Mouse (Mus musculus): ENCODE results near the gene Igsf9b. TPM values are rescaled to one million over a fixed set of nuclear protein-coding genes. Genes with fewer than 3 reads are reported as not detected.

Igsf9b gene
- polyA plus RNA-seq, 1 experiment from 2014 or later, result 3.3 TPM

- H3K36me3 ChIP-seq, result 0 out of 2 replicates have a peak, but pooled peaks cover 5% of the 10 kb centered on the region
- 76% methylated on average over 4 of the region's 4 CpGs for WGBS
- H3K4me1 ChIP-seq (replicated peaks), result no peaks in the 10 kb centered on the region
- H3K9me3 ChIP-seq (replicated peaks), result no peaks in the 10 kb centered on the region
- no peak for ATAC-seq (ENCODE audit: insufficient number of reproducible peaks, low FRiP score)
- H3K27ac ChIP-seq (ENCODE audit: poor library complexity, severe bottlenecking), result no peak overlapping the region
- no peak overlapping the region for H3K4me2 ChIP-seq
- H3K4me3 ChIP-seq, result no peak overlapping the region
- H3K27me3 ChIP-seq (replicated peaks), result no peaks in the 10 kb centered on the region
- no peak overlapping the region for H3K9ac ChIP-seq
Measured at GRCm38 (mm10) chr9:27336962-27337636, 38.1 kb downstream of the Igsf9b start.

- Histone ChIP-seq H3K27ac (ENCODE audit: poor library complexity, severe bottlenecking) (no peak overlapping the region), H3K9me3 (replicated peaks) (no peaks in the 10 kb centered on the region), H3K4me1 (replicated peaks) (no peaks in the 10 kb centered on the region), H3K9ac (no peak overlapping the region), H3K4me2 (no peak overlapping the region), H3K27me3 (replicated peaks) (no peaks in the 10 kb centered on the region), H3K36me3 (no peaks in the 10 kb centered on the region), H3K4me3 (no peak overlapping the region)
- 83% methylated on average over 1 of the region's 1 CpGs for WGBS
- no peak for ATAC-seq (ENCODE audit: insufficient number of reproducible peaks, low FRiP score)
Measured at GRCm38 (mm10) chr9:27339168-27339567, 40.2 kb downstream of the Igsf9b start.

GRCm38 (mm10) chr9:27346541-27347269, 47.7 kb downstream of the Igsf9b start:
- no peaks in the 10 kb centered on the region for H3K27me3 ChIP-seq (replicated peaks)
- no peaks in the 10 kb centered on the region for H3K36me3 ChIP-seq
- H3K9me3 ChIP-seq (replicated peaks), result no peaks in the 10 kb centered on the region
- no peaks in the 10 kb centered on the region for H3K4me1 ChIP-seq (replicated peaks)
- no peak for ATAC-seq (ENCODE audit: insufficient number of reproducible peaks, low FRiP score)
- H3K27ac ChIP-seq (ENCODE audit: poor library complexity, severe bottlenecking), result no peak overlapping the region
- H3K4me3 ChIP-seq, result no peak overlapping the region
- H3K4me2 ChIP-seq, result no peak overlapping the region
- 77% methylated on average over 11 of the region's 11 CpGs for WGBS
- H3K9ac ChIP-seq, result no peak overlapping the region

- H3K9ac ChIP-seq, result no peak overlapping the region
- H3K27me3 ChIP-seq (replicated peaks), result no peaks in the 10 kb centered on the region
- H3K4me2 ChIP-seq, result no peak overlapping the region
- no peak overlapping the region for H3K27ac ChIP-seq (ENCODE audit: poor library complexity, severe bottlenecking)
- H3K4me1 ChIP-seq (replicated peaks), result no peaks in the 10 kb centered on the region
- WGBS, result 70% methylated on average over 7 of the region's 7 CpGs
- H3K4me3 ChIP-seq, result no peak overlapping the region
- ATAC-seq (ENCODE audit: insufficient number of reproducible peaks, low FRiP score), result no peak
- no peaks in the 10 kb centered on the region for H3K36me3 ChIP-seq
- no peaks in the 10 kb centered on the region for H3K9me3 ChIP-seq (replicated peaks)
Measured at GRCm38 (mm10) chr9:27353082-27353481, 54.1 kb downstream of the Igsf9b start.

GRCm38 (mm10) chr9:27357893-27358292, 58.9 kb downstream of the Igsf9b start:
- H3K4me1 ChIP-seq (replicated peaks), result no peaks in the 10 kb centered on the region
- WGBS, result 80% methylated on average over 6 of the region's 6 CpGs
- no peaks in the 10 kb centered on the region for H3K9me3 ChIP-seq (replicated peaks)
- no peak overlapping the region for H3K27ac ChIP-seq (ENCODE audit: poor library complexity, severe bottlenecking)
- no peak overlapping the region for H3K4me2 ChIP-seq
- H3K9ac ChIP-seq, result no peak overlapping the region
- no peaks in the 10 kb centered on the region for H3K27me3 ChIP-seq (replicated peaks)
- no peak overlapping the region for H3K4me3 ChIP-seq
- ATAC-seq (ENCODE audit: insufficient number of reproducible peaks, low FRiP score), result no peak
- no peaks in the 10 kb centered on the region for H3K36me3 ChIP-seq

- H3K36me3 ChIP-seq, result no peaks in the 10 kb centered on the region
- ATAC-seq (ENCODE audit: insufficient number of reproducible peaks, low FRiP score), result no peak
- 38% methylated on average over 2 of the region's 2 CpGs for WGBS
Measured at GRCm38 (mm10) chr9:27367231-27367630, 68.2 kb downstream of the Igsf9b start.

GRCm38 (mm10) chr9:27369108-27369507, 70.1 kb downstream of the Igsf9b start:
- Histone ChIP-seq H3K9ac (no peak overlapping the region), H3K27ac (ENCODE audit: poor library complexity, severe bottlenecking) (no peak overlapping the region), H3K27me3 (replicated peaks) (no peaks in the 10 kb centered on the region), H3K4me1 (replicated peaks) (no peaks in the 10 kb centered on the region), H3K4me2 (no peak overlapping the region), H3K9me3 (replicated peaks) (no peaks in the 10 kb centered on the region), H3K4me3 (no peak overlapping the region), H3K36me3 (no peaks in the 10 kb centered on the region)
- no peak for ATAC-seq (ENCODE audit: insufficient number of reproducible peaks, low FRiP score)
- WGBS, result 85% methylated on average over 2 of the region's 2 CpGs

More at GRCm38 (mm10) chr9:27367231-27367630, 68.2 kb downstream of the Igsf9b start:
- no peaks in the 10 kb centered on the region for H3K27me3 ChIP-seq (replicated peaks)
- H3K4me1 ChIP-seq (replicated peaks), result no peaks in the 10 kb centered on the region
- no peak overlapping the region for H3K4me3 ChIP-seq
- no peak overlapping the region for H3K9ac ChIP-seq
- H3K9me3 ChIP-seq (replicated peaks), result no peaks in the 10 kb centered on the region
- no peak overlapping the region for H3K4me2 ChIP-seq
- no peak overlapping the region for H3K27ac ChIP-seq (ENCODE audit: poor library complexity, severe bottlenecking)

- Histone ChIP-seq H3K27ac (ENCODE audit: poor library complexity, severe bottlenecking) (no peak overlapping the region), H3K9ac (no peak overlapping the region), H3K4me3 (no peak overlapping the region), H3K4me1 (replicated peaks) (no peaks in the 10 kb centered on the region), H3K9me3 (replicated peaks) (0 out of 2 replicates have a peak, but pooled peaks cover 4% of the 10 kb centered on the region), H3K27me3 (replicated peaks) (no peaks in the 10 kb centered on the region), H3K36me3 (no peaks in the 10 kb centered on the region), H3K4me2 (no peak overlapping the region)
- WGBS, result 32% methylated on average over 1 of the region's 1 CpGs
- no peak for ATAC-seq (ENCODE audit: insufficient number of reproducible peaks, low FRiP score)
Measured at GRCm38 (mm10) chr9:27375746-27376145, 76.7 kb downstream of the Igsf9b start.

- WGBS, result 78% methylated on average over 3 of the region's 3 CpGs
- H3K4me1 ChIP-seq (replicated peaks), result no peaks in the 10 kb centered on the region
- no peaks in the 10 kb centered on the region for H3K27me3 ChIP-seq (replicated peaks)
- no peak overlapping the region for H3K27ac ChIP-seq (ENCODE audit: poor library complexity, severe bottlenecking)
- H3K36me3 ChIP-seq, result no peaks in the 10 kb centered on the region
- no peaks in the 10 kb centered on the region for H3K9me3 ChIP-seq (replicated peaks)
- ATAC-seq (ENCODE audit: insufficient number of reproducible peaks, low FRiP score), result no peak
- H3K4me3 ChIP-seq, result no peak overlapping the region
- no peak overlapping the region for H3K4me2 ChIP-seq
- H3K9ac ChIP-seq, result no peak overlapping the region
Measured at GRCm38 (mm10) chr9:27386951-27387350, 87.9 kb downstream of the Igsf9b start.

GRCm38 (mm10) chr9:27396500-27396899, 97.5 kb downstream of the Igsf9b start, which contains the start of gene Spata19:
Gene Spata19 (plus strand): TSS chr9:27396800.
- no peak within 1 kb of the TSS for H3K27ac ChIP-seq (ENCODE audit: poor library complexity, severe bottlenecking)
- no peak for ATAC-seq (ENCODE audit: insufficient number of reproducible peaks, low FRiP score)
- no peak within 1 kb of the TSS for H3K4me2 ChIP-seq
- H3K36me3 ChIP-seq, result no peaks in the 10 kb centered on the region
- H3K4me3 ChIP-seq, result no peak within 1 kb of the TSS
- 64% methylated on average over 3 of the region's 3 CpGs for WGBS
- no peak within 1 kb of the TSS for H3K9ac ChIP-seq
- no peaks in the 10 kb centered on the region for H3K4me1 ChIP-seq (replicated peaks)
- no peaks in the 10 kb centered on the region for H3K9me3 ChIP-seq (replicated peaks)
- no peaks in the 10 kb centered on the region for H3K27me3 ChIP-seq (replicated peaks)

GRCm38 (mm10) chr9:27401169-27401568, 102.2 kb downstream of the Igsf9b start:
- Histone ChIP-seq H3K27ac (ENCODE audit: poor library complexity, severe bottlenecking) (no peak overlapping the region), H3K4me2 (no peak overlapping the region), H3K27me3 (replicated peaks) (no peaks in the 10 kb centered on the region), H3K4me1 (replicated peaks) (no peaks in the 10 kb centered on the region), H3K4me3 (no peak overlapping the region), H3K9ac (no peak overlapping the region), H3K36me3 (no peaks in the 10 kb centered on the region), H3K9me3 (replicated peaks) (no peaks in the 10 kb centered on the region; the same call in 1 of the 2 replicates)
- no peak for ATAC-seq (ENCODE audit: insufficient number of reproducible peaks, low FRiP score)
- WGBS, result 68% methylated on average over 4 of the region's 4 CpGs
